Mouse (Mus musculus): ENCODE data around the gene Olfr1233.

Olfr1233 gene

GRCm38 (mm10) chr2:89342298-89342697 is at the start of gene Olfr1233:
Gene Olfr1233 (minus strand): TSS chr2:89342398.
- DNase-seq = no peak

- no peak for DNase-seq
Measured at GRCm38 (mm10) chr2:89364765-89365164, 22.6 kb upstream of the Olfr1233 start, which contains the start of gene Olfr1234. Gene Olfr1234 (minus strand): TSS chr2:89364865.

DNA sequence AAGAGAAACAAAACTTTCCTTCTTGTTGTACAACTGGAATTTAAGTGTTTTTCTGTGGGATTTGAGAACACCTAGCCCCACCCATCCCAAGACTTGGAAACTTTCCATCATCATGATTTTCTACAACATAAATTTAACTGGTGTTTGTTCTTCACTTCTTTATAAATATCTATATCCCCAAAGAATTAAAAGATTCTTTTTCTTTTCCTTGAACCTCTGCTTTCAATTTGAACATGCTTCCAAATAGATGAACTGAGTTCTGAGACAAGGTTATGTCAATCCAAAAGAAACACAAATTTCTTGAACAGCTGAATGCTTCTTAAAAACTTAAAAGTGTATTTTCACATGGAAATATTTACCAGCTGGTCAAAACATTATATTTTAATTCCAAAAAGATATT is 12.6 kb downstream of the Olfr1233 start, which contains the start of gene Olfr1232:
Gene Olfr1232 (minus strand): TSS at position 101 of the 400 bp plus-strand sequence.
- no peak for DNase-seq

DNA sequence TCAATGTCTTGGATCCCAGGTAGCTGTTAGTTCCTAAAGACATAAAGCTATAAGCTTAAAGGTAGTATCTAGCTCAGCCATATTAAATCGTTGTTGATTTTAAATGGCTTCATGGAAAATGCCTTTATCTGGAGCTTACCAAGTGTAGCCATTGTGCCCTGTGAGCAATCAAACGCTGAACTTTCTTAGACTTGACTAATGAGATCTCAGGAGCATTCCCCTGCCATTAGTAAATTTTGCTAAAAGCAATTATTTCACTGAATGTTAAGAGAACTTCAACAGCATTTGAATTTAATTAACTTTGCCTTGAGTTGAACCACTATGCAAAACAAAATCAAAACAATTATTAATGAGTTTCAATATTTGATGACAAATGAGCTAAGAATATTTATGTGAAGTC is 35.2 kb downstream of the Olfr1233 start, which contains the start of gene Olfr1231:
Gene Olfr1231 (minus strand): TSS at position 101 of the 400 bp plus-strand sequence.
- DNase-seq = no peak

DNA sequence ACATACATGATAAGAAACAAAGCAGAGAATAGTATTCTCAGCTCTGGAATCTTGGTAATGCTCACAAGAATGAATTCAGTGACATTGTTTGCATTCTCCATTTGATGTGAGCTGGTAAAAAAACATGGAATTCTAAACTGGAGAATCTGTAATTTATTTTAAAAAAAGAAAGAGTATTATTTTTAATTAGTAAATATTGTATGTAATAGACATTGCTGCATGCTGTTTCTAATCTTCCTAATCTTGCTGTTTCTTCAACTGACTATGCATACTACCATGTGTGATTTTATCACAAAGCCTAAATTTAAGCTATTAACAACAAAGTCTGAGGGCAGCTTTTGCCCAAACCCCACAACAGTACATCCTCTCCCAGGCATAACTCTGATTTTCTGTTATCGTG is 45.0 kb downstream of the Olfr1233 start, which contains the start of gene Olfr1230:
Gene Olfr1230 (minus strand): TSS at position 101 of the 400 bp plus-strand sequence.
- DNase-seq = no peak

- DNase-seq = no peak
Measured at GRCm38 (mm10) chr2:89287914-89288313, 54.3 kb downstream of the Olfr1233 start, which contains the start of gene Olfr1229. Gene Olfr1229 (minus strand): TSS chr2:89288014.
